Mouse (Mus musculus): ENCODE measurements at regions not wholly inside any gene's neighbourhood (a gene's known extent, or its start where the extent isn't known, plus 50 kb on each side); places are given as distances from the start of the nearest gene placed in this dataset.
"Not testable (repeated sequence)": the region's sequence is repeated elsewhere in the genome, so short reads cannot be mapped to it uniquely, and the experiment has no call there.

GRCm38 (mm10) chr14:17556458-17556857 is 103.6 kb upstream of the Thrb start:
- H3K4me2 ChIP-seq, result no peak overlapping the region
- no peak overlapping the region for H3K4me3 ChIP-seq (ENCODE audit: low read depth, low read length)
- no peak overlapping the region for H3K27ac ChIP-seq (ENCODE audit: low read depth)
- H3K4me1 ChIP-seq (ENCODE audit: insufficient read depth), result no peaks in the 10 kb centered on the region
- no peak overlapping the region for H3K9ac ChIP-seq
- ATAC-seq (ENCODE audit: insufficient read depth) (no peak), DNase-seq (no peak)
- H3K36me3 ChIP-seq (ENCODE audit: insufficient read depth), result no peaks in the 10 kb centered on the region
- H3K9me3 ChIP-seq (ENCODE audit: low read depth, low read length), result no peaks in the 10 kb centered on the region
- no peak for TF ChIP-seq CTCF (IDR thresholded peaks at IDR 0.05; ENCODE audit: low read depth)
- 76% methylated on average over 1 of the region's 1 CpGs for WGBS
- H3K27me3 ChIP-seq (ENCODE audit: insufficient read depth, low read length), result no peaks in the 10 kb centered on the region

- H3K4me2 ChIP-seq; H3K36me3 ChIP-seq (ENCODE audit: insufficient read depth); H3K9me3 ChIP-seq (ENCODE audit: low read depth, low read length); H3K4me1 ChIP-seq (ENCODE audit: insufficient read depth); H3K27me3 ChIP-seq (ENCODE audit: insufficient read depth, low read length); H3K9ac ChIP-seq; H3K27ac ChIP-seq (ENCODE audit: low read depth); ATAC-seq (ENCODE audit: insufficient read depth); H3K4me3 ChIP-seq (ENCODE audit: low read depth, low read length); DNase-seq: not testable (repeated sequence)
- WGBS, result 50% methylated on average over 3 of the region's 3 CpGs
Measured at GRCm38 (mm10) chr14:17560001-17560400, 100.1 kb upstream of the Thrb start.

- DNase-seq, result peak; percentile 17
- no peak overlapping the region for H3K9ac ChIP-seq
- H3K4me3 ChIP-seq (ENCODE audit: low read depth, low read length), result no peak overlapping the region
- no peak overlapping the region for H3K27ac ChIP-seq (ENCODE audit: low read depth)
- H3K4me1 ChIP-seq (ENCODE audit: insufficient read depth), result no peaks in the 10 kb centered on the region
- WGBS, result 65% methylated on average over 1 of the region's 1 CpGs
- no peak overlapping the region for H3K4me2 ChIP-seq
- H3K9me3 ChIP-seq (ENCODE audit: low read depth, low read length), result no peaks in the 10 kb centered on the region
- no peak for TF ChIP-seq CTCF (IDR thresholded peaks at IDR 0.05; ENCODE audit: low read depth)
- H3K36me3 ChIP-seq (ENCODE audit: insufficient read depth), result no peaks in the 10 kb centered on the region
- no peaks in the 10 kb centered on the region for H3K27me3 ChIP-seq (ENCODE audit: insufficient read depth, low read length)
- no peak for ATAC-seq (ENCODE audit: insufficient read depth)
Measured at GRCm38 (mm10) chr14:17567927-17568326, 92.1 kb upstream of the Thrb start.

- TF ChIP-seq CTCF (IDR thresholded peaks at IDR 0.05; ENCODE audit: low read depth), result no peak
- Histone ChIP-seq H3K27ac (ENCODE audit: low read depth) (no peak overlapping the region), H3K4me2 (no peak overlapping the region), H3K27me3 (ENCODE audit: insufficient read depth, low read length) (no peaks in the 10 kb centered on the region), H3K36me3 (ENCODE audit: insufficient read depth) (no peaks in the 10 kb centered on the region), H3K4me1 (ENCODE audit: insufficient read depth) (no peaks in the 10 kb centered on the region), H3K9me3 (ENCODE audit: low read depth, low read length) (no peaks in the 10 kb centered on the region), H3K4me3 (ENCODE audit: low read depth, low read length) (no peak overlapping the region), H3K9ac (no peak overlapping the region)
- WGBS, result 38% methylated on average over 2 of the region's 2 CpGs
- peak; percentile 80 for DNase-seq
- peak; percentile 60; the same call in 1 of the 2 replicates for ATAC-seq (ENCODE audit: insufficient read depth)
Measured at GRCm38 (mm10) chr14:17569087-17569636, 90.9 kb upstream of the Thrb start.

- WGBS, result 73% methylated on average over 1 of the region's 1 CpGs
- Histone ChIP-seq H3K9me3 (ENCODE audit: low read depth, low read length) (no peaks in the 10 kb centered on the region), H3K4me3 (ENCODE audit: low read depth, low read length) (no peak overlapping the region), H3K27me3 (ENCODE audit: insufficient read depth, low read length) (no peaks in the 10 kb centered on the region), H3K36me3 (ENCODE audit: insufficient read depth) (no peaks in the 10 kb centered on the region), H3K4me2 (no peak overlapping the region), H3K27ac (ENCODE audit: low read depth) (no peak overlapping the region), H3K9ac (no peak overlapping the region), H3K4me1 (ENCODE audit: insufficient read depth) (no peaks in the 10 kb centered on the region)
- DNase-seq, result no peak
- ATAC-seq (ENCODE audit: insufficient read depth), result no peak
- TF ChIP-seq CTCF (IDR thresholded peaks at IDR 0.05; ENCODE audit: low read depth), result no peak
Measured at GRCm38 (mm10) chr14:17578776-17579175, 81.3 kb upstream of the Thrb start.

- Histone ChIP-seq H3K9me3 (ENCODE audit: low read depth, low read length) (no peaks in the 10 kb centered on the region), H3K4me2 (no peak overlapping the region), H3K36me3 (ENCODE audit: insufficient read depth) (no peaks in the 10 kb centered on the region), H3K27ac (ENCODE audit: low read depth) (no peak overlapping the region), H3K4me1 (ENCODE audit: insufficient read depth) (no peaks in the 10 kb centered on the region), H3K9ac (no peak overlapping the region), H3K27me3 (ENCODE audit: insufficient read depth, low read length) (no peaks in the 10 kb centered on the region), H3K4me3 (ENCODE audit: low read depth, low read length) (no peak overlapping the region)
- DNase-seq, result no peak
- no peak for TF ChIP-seq CTCF (IDR thresholded peaks at IDR 0.05; ENCODE audit: low read depth)
- ATAC-seq (ENCODE audit: insufficient read depth), result no peak
Measured at GRCm38 (mm10) chr14:17589595-17589994, 70.5 kb upstream of the Thrb start.

- Histone ChIP-seq H3K4me2 (no peak overlapping the region), H3K36me3 (ENCODE audit: insufficient read depth) (no peaks in the 10 kb centered on the region), H3K9me3 (ENCODE audit: low read depth, low read length) (no peaks in the 10 kb centered on the region), H3K4me1 (ENCODE audit: insufficient read depth) (no peaks in the 10 kb centered on the region), H3K4me3 (ENCODE audit: low read depth, low read length) (no peak overlapping the region), H3K9ac (no peak overlapping the region), H3K27ac (ENCODE audit: low read depth) (no peak overlapping the region), H3K27me3 (ENCODE audit: insufficient read depth, low read length) (no peaks in the 10 kb centered on the region)
- DNase-seq (no peak), ATAC-seq (ENCODE audit: insufficient read depth) (no peak)
- no peak for TF ChIP-seq CTCF (IDR thresholded peaks at IDR 0.05; ENCODE audit: low read depth)
- 56% methylated on average over 5 of the region's 5 CpGs for WGBS
Measured at GRCm38 (mm10) chr14:17599553-17599952, 60.5 kb upstream of the Thrb start.

- H3K4me1 ChIP-seq (ENCODE audit: insufficient read depth), result no peaks in the 10 kb centered on the region
- H3K4me2 ChIP-seq, result no peak overlapping the region
- no peak overlapping the region for H3K4me3 ChIP-seq (ENCODE audit: low read depth, low read length)
- H3K9me3 ChIP-seq (ENCODE audit: low read depth, low read length), result no peaks in the 10 kb centered on the region
- TF ChIP-seq CTCF (IDR thresholded peaks at IDR 0.05; ENCODE audit: low read depth), result no peak
- no peak overlapping the region for H3K9ac ChIP-seq
- 82% methylated on average over 1 of the region's 1 CpGs for WGBS
- no peaks in the 10 kb centered on the region for H3K27me3 ChIP-seq (ENCODE audit: insufficient read depth, low read length)
- H3K36me3 ChIP-seq (ENCODE audit: insufficient read depth), result no peaks in the 10 kb centered on the region
- no peak for ATAC-seq (ENCODE audit: insufficient read depth)
- H3K27ac ChIP-seq (ENCODE audit: low read depth), result no peak overlapping the region
- no peak for DNase-seq
Measured at GRCm38 (mm10) chr14:17602357-17602756, 57.7 kb upstream of the Thrb start.

Data from lung, embryonic 14.5 days (tissue).